Mouse (Mus musculus) cerebellum, adult 9-10 months (tissue): ENCODE results near the gene Prtg.

Source experiments
- DNase-seq: peaks from one replicate; pipeline ENCODE4 v3.0.0; 2022

Gene Prtg

GRCm38 (mm10) chr9:72806731-72807419 lies at the start of gene Prtg:
Gene Prtg, plus strand, starts transcription at chr9:72806874.
- DNase-seq: no peak

GRCm38 (mm10) chr9:72757143-72757542 lies 49.5 kb upstream of the Prtg start:
- DNase-seq: no peak

GRCm38 (mm10) chr9:72758705-72759131 lies 48.0 kb upstream of the Prtg start:
- no peak for DNase-seq

GRCm38 (mm10) chr9:72763050-72763718 lies 43.5 kb upstream of the Prtg start:
- no peak for DNase-seq

- DNase-seq: peak; percentile 71
Observed at GRCm38 (mm10) chr9:72766789-72767349, 39.8 kb upstream of the Prtg start.

- DNase-seq: no peak
Observed at GRCm38 (mm10) chr9:72775022-72775421, 31.7 kb upstream of the Prtg start.

GRCm38 (mm10) chr9:72779004-72779403 lies 27.7 kb upstream of the Prtg start:
- no peak for DNase-seq

- DNase-seq: no peak
Observed at GRCm38 (mm10) chr9:72779733-72780132, 26.9 kb upstream of the Prtg start.

GRCm38 (mm10) chr9:72780694-72781093 lies 26.0 kb upstream of the Prtg start:
- no peak for DNase-seq

- DNase-seq: no peak
Observed at GRCm38 (mm10) chr9:72781466-72781865, 25.2 kb upstream of the Prtg start.

- DNase-seq: no peak
Observed at GRCm38 (mm10) chr9:72782121-72782520, 24.6 kb upstream of the Prtg start.

- DNase-seq: no peak
Observed at GRCm38 (mm10) chr9:72787732-72788131, 18.9 kb upstream of the Prtg start.

GRCm38 (mm10) chr9:72790530-72791212 lies 16.0 kb upstream of the Prtg start:
- DNase-seq: no peak

GRCm38 (mm10) chr9:72791213-72791582 lies 15.5 kb upstream of the Prtg start:
- DNase-seq: no peak

- DNase-seq: no peak
Observed at GRCm38 (mm10) chr9:72791681-72792080, 15.0 kb upstream of the Prtg start.

- DNase-seq: no peak
Observed at GRCm38 (mm10) chr9:72795243-72795642, 11.4 kb upstream of the Prtg start.

- DNase-seq: no peak
Observed at GRCm38 (mm10) chr9:72797136-72797621, 9.5 kb upstream of the Prtg start.

GRCm38 (mm10) chr9:72803280-72803679 lies 3.4 kb upstream of the Prtg start:
- no peak for DNase-seq

- no peak for DNase-seq
Observed at GRCm38 (mm10) chr9:72806146-72806545, 528 bp upstream of the Prtg start.

- DNase-seq: peak; percentile 9
Observed at GRCm38 (mm10) chr9:72807420-72808005, 839 bp downstream of the Prtg start.

GRCm38 (mm10) chr9:72808176-72808575 lies 1.5 kb downstream of the Prtg start:
- no peak for DNase-seq

- DNase-seq: no peak
Observed at GRCm38 (mm10) chr9:72808586-72808985, 1.9 kb downstream of the Prtg start.

GRCm38 (mm10) chr9:72809077-72809476 lies 2.4 kb downstream of the Prtg start:
- DNase-seq: no peak
